ENCODE assay signal across 35 mouse cellular contexts in genomic region chr10:13479341-13479740, GRCm38 (mm10).
"Had no signal": no experiment of that assay in that cellular context is flagged by ENCODE, and none has a peak within 500 bp of the region (broad histone marks: within the 10 kb centered on the region; RNA-seq: fewer than 3 reads in every experiment).

No protein-coding gene starts in this region.

- H3K27ac ChIP-seq: heart, embryonic 13.5 days; heart, embryonic 15.5 days; hindbrain, embryonic 10.5 days; hindbrain, embryonic 12.5 days; hindbrain, embryonic 13.5 days; hindbrain, embryonic 14.5 days; hindbrain, embryonic 15.5 days; hindbrain, postnatal 0 days; intestine, embryonic 15.5 days; kidney, embryonic 15.5 days; kidney, postnatal 0 days; layer of hippocampus, adult 2 months; left cerebral cortex, adult 2 months had no signal

- H3K36me3 ChIP-seq: heart, embryonic 12.5 days; heart, embryonic 13.5 days; heart, embryonic 15.5 days; hindbrain, embryonic 10.5 days; hindbrain, embryonic 12.5 days; hindbrain, embryonic 13.5 days; hindbrain, embryonic 15.5 days; intestine, embryonic 15.5 days; kidney, embryonic 15.5 days had no signal

- H3K4me2 ChIP-seq: heart, embryonic 11.5 days; heart, embryonic 12.5 days; heart, embryonic 13.5 days; heart, embryonic 15.5 days; hindbrain, embryonic 12.5 days; hindbrain, embryonic 13.5 days; hindbrain, embryonic 14.5 days; hindbrain, embryonic 15.5 days; intestine, embryonic 15.5 days; kidney, embryonic 15.5 days had no signal

- ATAC-seq: hindbrain, embryonic 16.5 days; hindbrain, postnatal 0 days; inflammation-experienced regulatory T-cells, adult 6 months; intestine, embryonic 15.5 days; intestine, embryonic 16.5 days; intestine, postnatal 0 days had no signal

- DNase-seq: heart, postnatal 10 days; heart, postnatal 14 days; heart, postnatal 36 days; heart, postnatal 4 days; kidney, adult 11 months; kidney, adult 18-20 months; kidney, adult 2 months; kidney, adult 8-10 months; kidney, adult 9 months; kidney, postnatal 10 days; kidney, postnatal 14 days; kidney, postnatal 25 days; kidney, postnatal 36 days; kidney, postnatal 4 days; layer of hippocampus, adult 9-11 months; layer of hippocampus, postnatal 36 days had no signal

- H3K4me3 ChIP-seq: heart, embryonic 12.5 days; heart, embryonic 13.5 days; heart, embryonic 15.5 days; hindbrain, embryonic 10.5 days; hindbrain, embryonic 12.5 days; hindbrain, embryonic 13.5 days; hindbrain, embryonic 15.5 days; intestine, embryonic 15.5 days; kidney, embryonic 15.5 days; layer of hippocampus, adult 2 months; left cerebral cortex, adult 2 months had no signal

- H3K9ac ChIP-seq: heart, embryonic 12.5 days; heart, embryonic 13.5 days; heart, embryonic 15.5 days; hindbrain, embryonic 12.5 days; hindbrain, embryonic 13.5 days; hindbrain, embryonic 14.5 days; hindbrain, embryonic 15.5 days; intestine, embryonic 15.5 days; kidney, embryonic 15.5 days had no signal

- H3K27me3 ChIP-seq: intestine, embryonic 15.5 days had no signal

- H3K9me3 ChIP-seq: heart, embryonic 12.5 days; heart, embryonic 13.5 days; heart, embryonic 15.5 days; hindbrain, embryonic 10.5 days; hindbrain, embryonic 12.5 days; hindbrain, embryonic 13.5 days; hindbrain, embryonic 15.5 days; intestine, embryonic 15.5 days; kidney, embryonic 15.5 days had no signal
